Mouse (Mus musculus): ENCODE data around the gene Thada.

The Thada gene

DNA sequence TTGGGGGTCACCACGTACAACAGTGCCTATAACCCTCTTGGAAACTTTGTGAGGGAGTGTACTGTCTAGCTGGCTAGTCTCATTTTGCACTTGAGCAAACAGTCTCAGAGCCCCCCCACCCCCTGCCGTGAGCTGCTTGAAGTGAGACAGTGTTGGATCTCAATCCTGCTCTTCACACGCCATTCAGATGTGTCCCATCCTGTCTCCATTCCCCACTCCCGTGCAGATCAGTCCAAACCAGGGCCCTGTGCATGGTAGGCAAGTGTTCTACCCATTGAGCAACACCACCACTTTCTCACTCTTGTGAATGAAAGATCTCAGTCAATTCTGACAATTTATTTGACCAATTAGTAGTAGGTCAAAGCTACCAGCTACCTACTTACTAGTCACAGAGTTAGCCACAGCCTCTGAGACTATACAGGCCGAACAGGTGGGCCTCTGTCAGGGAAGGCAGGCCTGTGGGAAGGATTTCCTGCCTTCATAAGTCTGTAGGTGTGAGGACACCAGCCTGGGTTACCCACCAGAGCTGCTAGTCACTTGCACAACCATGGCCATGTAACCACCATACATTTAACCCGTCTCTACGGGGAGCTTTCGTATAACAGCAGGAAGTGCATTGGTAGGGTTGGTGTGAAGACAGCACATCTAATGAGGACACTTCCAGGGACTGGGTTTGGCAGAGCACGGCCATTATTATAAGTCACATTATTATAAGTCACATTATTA lies 299.7 kb downstream of the Thada start:
- CTCF ChIA-PET: interaction anchor here (0.7 kb wide), 1 partner anchor 261 kb away, joined by 3 read pairs; no protein-coding TSS in a partner anchor

DNA sequence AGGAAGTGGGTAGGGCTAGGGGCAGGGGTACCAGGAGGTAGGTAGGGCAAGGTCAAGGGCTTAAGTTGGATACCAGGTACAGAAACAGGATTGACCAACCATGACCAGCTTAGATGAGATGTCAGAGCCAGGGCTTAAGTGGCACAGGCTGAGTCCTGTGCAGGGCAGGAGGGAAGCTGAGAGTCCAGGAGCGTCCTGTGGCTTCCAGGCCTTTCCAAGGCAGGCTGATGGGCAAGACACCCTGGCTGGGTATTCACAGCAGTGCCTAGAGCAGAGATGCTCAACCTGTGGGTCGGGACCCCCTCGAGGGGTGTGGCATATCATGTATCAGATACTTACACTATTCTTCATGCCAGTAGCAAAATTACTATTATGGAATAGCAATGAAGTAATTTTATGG lies 300.3 kb downstream of the Thada start:
- CTCF ChIA-PET: interaction anchor here (0.7 to 1.1 kb wide), 2 partner anchors 18 to 261 kb away, joined by 3 to 6 read pairs; no protein-coding TSS in a partner anchor

DNA sequence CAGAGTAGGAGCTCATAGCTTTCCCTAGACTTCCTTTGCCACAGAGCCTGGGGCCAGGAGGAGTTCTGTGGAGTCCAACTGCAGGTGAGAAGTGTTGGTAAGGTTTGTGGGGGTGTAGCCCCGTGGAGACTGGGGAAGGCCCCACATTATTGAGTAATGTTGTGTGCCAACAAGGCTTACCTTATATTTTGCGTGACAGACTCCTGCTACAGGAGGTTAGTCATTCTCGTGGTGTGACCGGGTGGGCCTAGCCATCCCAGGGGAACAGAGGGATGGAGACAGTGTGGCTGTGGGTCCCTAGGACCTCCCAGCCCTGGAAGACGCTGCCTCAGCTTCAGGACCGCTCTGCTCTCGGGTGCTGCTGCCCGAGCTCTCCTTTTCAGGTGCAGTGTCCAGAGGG lies 301.9 kb downstream of the Thada start:
- CTCF ChIA-PET: interaction anchor here (0.6 kb wide), 1 partner anchor 37 kb away, joined by 5 read pairs; no protein-coding TSS in a partner anchor

DNA sequence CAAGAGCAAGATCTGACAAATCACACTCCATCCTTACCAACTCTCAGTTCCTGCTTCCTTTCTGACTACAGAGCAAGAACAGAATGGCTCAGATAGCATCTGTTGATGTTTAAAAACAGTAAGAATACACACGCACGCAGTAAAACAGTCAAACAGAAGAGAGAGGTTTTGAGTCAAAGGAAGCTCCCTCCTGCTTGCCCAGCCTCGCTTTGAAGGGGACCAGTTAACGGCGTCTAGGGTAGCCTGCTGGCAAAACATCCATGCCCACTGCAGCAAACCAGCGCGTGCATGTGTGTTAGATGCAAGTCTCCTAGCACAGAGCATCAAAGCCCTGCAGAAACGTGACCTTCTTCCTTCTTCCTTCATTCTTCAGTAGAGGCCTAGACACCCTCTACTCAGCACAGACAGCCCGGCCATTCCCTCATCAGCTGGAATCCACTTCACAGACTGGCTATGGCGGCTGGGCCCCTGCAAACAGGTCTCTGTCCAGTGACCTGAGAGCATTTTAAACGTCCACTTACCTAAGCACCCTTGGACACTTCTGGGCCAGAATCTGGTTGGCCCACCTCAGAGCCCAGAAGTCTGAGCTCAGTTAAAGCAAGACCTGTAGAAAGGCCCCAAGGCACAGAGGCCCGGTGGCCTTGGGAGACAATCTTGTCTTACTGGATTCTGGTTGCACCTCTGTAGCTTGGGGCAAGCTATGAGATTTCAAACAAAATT lies 302.8 kb downstream of the Thada start:
- CTCF ChIA-PET: interaction anchor here (0.5 to 1.3 kb wide), 2 partner anchors 12 to 17 kb away, joined by 4 read pairs; no protein-coding TSS in a partner anchor

DNA sequence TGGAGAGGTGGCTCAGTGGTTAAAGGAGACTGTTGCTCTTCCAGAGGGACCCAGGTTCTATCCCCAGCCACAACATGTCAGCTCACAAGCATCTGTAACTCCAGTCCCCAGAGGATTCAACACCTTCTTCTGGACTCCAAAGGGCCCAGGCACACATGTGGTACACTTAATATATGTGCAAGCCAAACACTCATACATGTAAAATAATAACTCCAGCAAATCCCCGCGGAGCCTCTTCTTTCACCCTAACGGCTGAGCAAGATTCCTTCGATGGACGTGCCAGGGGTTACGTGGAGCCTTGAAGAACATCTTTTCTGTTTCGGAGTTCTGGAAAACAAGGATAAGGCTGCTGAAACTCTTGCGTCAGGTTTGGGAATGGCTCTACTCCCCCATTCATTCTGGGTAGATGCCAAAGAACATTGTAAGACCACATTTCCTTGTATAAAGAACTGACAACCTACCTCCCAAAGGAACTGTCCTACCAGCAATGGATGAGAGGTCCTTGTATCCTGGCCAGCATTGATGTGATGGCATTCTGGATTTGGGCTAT lies 303.7 kb downstream of the Thada start:
- CTCF ChIA-PET: interaction anchor here (1.3 kb wide), 1 partner anchor 16 kb away, joined by 4 read pairs; no protein-coding TSS in a partner anchor

DNA sequence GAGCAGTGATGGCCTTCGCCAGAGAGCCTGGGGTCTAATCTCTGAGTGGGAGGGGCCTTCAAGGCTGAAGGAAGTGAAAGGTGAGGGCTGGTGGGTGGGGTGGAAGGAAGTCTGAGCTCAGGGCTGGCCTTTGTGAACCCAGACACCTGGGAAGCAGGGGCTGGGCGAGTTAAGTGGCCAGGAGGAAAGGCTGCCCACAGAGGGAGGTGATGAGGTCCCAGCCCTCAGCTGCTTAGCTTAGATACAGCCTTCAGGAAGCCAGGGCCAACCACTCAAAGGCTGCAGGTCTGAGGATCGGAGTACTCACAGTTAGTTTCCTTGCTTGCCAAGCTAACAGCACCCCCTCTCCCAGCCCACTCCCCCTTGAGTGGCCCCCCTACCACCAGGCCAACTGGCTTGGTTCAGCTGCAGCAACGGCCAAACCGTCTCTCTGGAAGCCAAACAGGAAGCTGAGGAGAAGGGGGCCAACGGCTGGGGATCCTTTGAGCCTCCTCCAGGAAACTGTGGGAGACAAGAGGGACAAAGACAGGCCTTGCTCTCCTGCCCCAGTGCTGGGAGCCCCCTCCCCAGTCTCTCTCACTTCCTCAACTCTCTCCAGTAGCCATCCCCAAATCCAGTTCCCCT lies 304.7 kb downstream of the Thada start:
- CTCF ChIA-PET: no interaction called here

DNA sequence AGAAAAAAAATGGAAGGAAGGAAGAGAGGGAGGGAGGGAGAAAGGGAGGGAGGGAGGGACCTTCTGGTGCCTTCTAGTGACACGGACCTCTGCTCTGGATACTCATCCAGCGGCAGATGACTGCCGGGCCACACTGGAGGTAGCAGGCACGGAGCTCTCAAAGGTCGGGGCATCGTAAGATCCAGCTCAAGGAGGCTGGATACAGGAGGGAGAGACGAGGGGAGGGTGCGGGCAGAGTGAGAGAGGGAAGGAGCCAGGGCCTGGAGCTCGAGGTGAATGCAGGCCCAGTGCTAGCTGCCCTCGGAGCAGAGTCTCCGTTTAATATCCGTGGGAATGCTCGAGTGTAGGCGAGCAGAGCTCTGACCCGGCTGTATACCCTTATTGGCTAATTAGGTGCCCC lies 307.1 kb downstream of the Thada start:
- CTCF ChIA-PET: interaction anchor here (0.7 kb wide), 1 partner anchor 41 kb away, joined by 3 read pairs; no protein-coding TSS in a partner anchor

DNA sequence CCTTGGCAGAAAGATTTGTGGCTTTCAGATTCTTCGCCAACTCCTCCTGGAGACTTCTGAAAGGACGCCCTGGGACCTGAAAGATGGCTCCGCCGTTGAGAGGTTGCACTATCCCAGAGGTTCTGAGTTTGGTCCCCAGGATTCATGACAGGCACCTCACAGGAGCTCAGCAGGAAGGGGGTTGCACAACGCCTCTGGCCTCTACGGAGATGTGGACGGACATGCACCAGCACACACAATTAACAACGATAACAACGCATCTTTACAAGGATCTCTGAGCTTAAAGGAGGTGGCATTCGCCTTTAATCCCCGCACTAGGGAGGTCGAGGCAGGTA lies 307.6 kb downstream of the Thada start:
- CTCF ChIA-PET: no interaction called here

DNA sequence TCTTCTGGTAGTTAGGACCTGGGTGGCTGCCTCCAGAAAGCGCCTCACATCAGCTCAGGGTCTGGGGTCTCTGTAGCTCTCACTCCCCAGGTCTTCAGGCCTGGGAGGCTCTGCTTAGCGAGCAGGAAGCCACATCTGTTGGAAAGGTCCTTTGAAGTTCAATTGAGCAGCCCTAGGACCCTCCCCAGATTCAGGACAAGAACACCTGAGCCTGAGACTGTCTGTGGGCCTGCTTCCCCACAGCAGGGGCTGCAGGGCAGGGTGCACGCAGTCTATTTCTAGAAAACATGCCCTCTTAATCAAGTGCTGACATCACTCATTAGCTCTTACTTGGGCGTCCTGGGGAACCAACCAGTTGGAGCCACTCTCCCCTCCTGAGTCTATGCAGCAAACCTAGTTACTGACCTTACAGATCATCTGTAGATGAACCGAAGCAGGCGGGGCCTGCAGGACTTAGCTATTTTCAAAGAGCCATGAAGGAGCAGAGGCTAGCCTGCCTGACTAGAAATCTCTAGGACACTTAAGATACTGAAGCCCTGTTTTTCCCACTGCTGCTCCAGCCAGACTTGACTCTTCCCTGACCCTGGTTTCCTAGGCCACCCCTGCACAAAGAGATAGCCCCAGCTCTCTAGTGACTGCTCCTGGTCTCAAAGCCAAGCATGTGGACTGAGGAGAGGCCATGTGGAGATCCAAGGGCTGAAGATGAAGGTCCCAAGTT lies 308.1 kb downstream of the Thada start:
- CTCF ChIA-PET: no interaction called here

DNA sequence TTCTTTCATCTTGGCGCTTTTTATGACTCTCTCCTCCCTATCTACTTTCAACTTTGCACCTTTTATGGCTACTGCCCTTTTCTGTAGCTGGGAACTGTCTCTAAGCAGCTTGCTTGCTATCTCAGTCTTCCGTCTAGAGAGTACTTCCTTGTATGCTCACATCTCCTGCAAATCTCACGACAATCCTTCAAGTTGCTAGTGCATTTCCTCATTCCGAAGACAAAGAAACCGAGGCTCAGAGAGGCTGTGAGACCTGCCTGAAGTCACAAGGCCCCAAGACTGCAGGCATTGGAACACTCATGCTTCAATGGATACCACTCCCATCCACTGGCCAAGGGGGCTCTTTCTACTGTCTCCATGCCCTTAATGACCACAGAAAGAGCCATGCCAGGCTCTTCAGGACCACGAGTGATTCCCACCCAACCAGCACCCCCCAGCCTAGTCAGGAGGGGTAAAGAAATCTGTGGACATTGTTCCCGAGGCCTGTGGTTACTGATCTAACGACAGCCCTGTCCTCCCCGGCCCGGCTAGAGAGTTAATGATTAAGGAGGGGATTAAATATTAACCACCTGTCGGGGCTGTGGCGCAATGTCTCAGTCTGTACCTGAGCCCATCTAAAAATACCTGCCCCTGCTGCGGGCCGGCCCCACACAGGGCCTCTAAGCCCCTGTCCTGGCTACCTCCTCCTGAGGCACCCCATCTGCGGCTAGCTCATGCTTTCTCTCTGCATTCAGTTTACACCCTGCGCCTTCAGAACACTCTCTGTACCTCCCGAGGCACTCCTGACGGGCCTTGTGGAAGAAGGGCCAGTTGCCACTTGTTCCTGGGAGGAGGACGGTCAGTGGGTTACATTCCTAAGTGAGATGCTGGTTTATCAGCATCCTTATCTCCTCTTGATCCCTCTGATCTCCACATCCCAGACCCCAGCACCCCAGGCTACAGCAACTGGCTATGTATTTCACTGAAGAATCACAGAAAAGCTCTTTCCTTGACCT lies 309.0 kb downstream of the Thada start:
- CTCF ChIA-PET: no interaction called here

DNA sequence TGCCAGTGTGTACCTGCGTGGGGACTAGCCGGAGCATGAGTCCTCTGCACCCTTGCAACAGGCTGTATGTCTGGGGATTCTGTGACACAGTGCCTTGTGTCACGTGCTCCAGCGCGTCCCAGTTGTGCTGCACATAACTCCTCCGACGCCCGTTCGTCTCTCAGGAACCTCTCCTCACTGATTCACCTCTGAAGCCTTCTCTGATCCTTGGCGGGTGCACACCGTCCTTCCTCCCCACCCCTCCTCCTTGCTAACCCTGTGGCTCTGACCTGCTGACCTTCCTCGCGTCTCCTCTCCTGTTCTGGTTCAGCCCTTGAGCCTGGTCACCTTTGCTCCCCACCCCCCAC lies 309.8 kb downstream of the Thada start:
- CTCF ChIA-PET: no interaction called here

DNA sequence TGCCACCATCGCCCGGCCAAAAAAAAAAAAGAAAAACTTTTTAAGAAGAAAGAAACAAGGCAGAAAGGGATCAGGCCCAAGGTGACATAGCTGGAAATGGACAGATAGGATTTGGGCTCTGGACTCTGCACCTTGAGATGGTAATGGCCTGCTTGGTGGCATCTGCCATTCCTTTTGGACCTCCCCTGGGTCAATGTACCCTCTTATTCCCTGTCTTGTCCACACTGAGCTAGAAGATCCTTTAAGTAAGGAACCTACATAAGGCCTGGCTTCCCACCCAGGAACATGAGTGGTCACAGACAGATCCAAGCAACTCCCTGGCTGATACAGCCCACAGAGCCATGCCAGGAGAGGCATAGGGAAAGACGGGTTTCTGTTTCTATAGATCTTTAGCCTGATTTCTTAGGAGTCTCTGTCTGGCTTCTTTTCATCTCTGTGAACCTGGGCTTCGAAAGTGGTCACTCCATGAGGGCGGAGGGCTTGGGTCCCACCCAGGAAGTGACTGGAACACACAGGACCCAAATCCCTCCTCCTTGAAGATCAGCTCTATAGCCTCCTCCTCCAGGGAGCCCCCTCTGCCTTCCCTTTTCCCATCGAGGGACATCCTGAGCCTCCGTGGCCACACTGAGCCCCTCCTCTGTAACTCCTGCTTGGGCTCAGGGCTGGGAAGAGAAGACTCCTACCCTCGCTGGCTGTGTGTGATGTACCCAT lies 310.3 kb downstream of the Thada start:
- CTCF ChIA-PET: interaction anchor here (0.6 kb wide), 1 partner anchor 251 kb away, joined by 5 read pairs; no protein-coding TSS in a partner anchor

DNA sequence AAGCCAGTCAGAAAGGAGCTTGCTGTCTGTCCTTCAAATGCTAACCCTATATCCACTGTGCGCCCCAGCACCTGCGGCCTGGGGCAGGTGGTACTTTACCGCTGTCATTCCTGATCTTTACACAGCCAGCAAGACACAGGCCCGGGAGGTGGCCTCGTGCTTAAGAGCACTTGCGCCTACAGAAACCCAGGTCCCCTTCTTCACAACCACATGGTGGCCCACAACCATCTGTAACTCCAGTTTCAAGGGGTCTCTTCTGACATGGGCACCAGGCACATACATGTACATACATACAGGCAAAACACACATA lies 311.0 kb downstream of the Thada start:
- CTCF ChIA-PET: interaction anchor here (0.6 to 0.7 kb wide), 2 partner anchors 25 to 250 kb away, joined by 4 to 5 read pairs; no protein-coding TSS in a partner anchor

DNA sequence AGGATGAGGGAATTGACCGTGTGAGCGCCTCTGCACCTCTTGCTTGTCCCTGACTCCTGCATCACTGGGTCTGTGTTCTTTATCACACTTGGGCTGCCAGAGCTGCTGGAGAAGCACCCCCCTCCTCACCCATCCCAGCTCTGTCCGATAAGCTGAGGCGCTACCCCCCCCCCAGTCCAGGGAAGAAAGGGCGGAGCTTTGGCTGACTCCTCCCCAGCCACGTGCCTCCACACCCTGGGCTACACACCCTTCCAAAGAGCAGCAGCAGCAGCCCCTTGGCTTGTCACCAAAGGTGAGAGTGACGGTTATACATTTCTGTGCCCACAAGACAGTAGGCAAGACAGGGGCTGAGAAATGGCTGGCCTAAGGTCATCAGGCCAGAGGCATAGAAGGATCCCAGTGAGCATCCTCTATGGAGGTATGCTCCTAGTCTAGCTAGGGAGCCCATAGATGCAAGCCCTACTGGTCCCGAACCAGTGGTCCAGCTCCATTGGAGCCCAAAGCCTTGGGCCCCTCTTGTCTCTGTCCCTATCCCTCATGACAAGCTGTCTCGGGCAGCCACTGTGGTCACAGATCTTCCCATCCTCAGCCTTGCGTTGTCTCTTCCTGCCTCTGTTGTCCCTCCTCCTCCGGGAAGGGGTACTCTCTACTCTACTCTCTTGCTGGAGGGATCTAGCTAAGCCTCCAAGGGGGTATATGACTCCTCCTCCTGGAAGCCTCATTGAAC lies 311.5 kb downstream of the Thada start:
- CTCF ChIA-PET: interaction anchor here (0.5 to 0.7 kb wide), 2 partner anchors 25 to 147 kb away, joined by 3 to 4 read pairs; no protein-coding TSS in a partner anchor

DNA sequence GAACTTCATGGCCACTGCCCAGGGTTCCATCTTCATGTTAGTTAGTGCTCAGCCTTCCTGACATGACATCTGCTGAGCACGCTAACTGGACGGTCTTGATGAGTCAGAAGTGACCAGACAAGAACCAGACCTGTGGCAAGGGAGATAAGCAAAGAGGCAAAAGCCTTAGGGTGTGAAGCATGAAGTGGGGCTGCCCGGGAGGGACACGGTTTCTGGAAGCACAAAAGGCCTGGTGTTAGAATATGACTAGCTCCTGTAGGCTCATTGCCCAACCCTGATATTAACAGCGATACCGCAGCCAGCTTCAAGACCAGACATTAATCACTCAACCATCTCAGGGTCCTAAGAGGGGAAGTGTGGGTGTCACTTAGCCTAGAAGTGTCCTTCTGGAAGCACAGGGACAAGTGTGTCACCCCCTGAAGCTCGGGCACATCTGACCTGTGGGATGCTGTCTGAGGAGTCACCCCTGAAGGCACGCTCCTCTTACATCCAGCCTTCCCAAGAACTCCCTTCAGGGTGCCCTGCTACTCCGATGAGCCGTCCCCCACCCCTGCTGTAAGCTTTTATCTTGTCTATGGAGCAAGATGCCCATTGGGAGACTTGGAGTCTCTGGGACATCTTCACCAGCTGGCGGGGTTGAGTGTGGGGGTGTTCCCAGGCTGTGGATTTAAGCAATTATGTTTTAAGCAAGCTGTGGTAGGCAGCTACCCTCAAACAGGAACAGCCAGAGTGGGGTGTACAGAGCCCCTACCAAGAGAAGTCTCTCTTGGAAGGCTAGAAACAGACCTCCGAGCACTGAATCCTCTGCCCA lies 312.8 kb downstream of the Thada start:
- CTCF ChIA-PET: interaction anchor here (0.5 kb wide), 1 partner anchor 20 kb away, joined by 7 read pairs; no protein-coding TSS in a partner anchor

DNA sequence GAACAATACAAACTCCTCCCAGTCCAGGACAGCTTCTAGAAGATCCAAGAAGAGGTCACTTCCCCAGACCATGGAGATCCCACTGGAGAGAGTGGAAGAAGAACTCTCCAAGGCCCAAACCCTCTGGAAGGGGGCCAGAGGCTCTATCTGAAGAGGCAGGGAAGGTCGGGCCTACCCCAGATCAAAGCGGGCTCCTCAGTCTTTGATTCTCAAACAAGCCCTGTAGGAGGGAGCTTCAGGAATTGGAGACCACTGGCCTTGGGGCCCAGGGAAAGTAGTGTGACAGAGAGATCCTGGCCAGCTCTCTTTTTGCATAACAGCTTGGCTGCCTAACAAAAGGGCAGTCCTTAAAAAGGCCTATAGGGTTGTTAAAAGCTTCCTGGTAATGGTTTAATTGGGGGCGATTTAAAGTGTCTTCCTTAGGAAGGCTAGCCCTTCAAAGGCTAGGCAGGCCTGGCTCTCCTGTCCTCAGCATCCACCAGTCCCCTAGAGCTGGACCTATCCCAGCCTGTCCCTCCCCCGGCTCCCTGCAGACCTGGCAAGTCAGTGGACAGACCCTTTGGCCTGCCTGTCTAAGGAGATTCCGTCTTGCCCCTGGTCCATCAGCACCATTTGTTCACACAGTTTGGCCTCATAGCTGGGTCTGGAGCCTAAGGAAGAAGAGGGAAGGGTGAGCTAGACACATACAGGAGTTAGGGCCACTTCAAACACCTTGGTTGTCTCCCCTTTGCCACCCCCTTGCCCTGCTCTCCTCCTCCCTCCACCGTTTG lies 313.6 kb downstream of the Thada start:
- CTCF ChIA-PET: interaction anchor here (0.7 kb wide), 1 partner anchor 173 kb away, joined by 3 read pairs; no protein-coding TSS in a partner anchor

DNA sequence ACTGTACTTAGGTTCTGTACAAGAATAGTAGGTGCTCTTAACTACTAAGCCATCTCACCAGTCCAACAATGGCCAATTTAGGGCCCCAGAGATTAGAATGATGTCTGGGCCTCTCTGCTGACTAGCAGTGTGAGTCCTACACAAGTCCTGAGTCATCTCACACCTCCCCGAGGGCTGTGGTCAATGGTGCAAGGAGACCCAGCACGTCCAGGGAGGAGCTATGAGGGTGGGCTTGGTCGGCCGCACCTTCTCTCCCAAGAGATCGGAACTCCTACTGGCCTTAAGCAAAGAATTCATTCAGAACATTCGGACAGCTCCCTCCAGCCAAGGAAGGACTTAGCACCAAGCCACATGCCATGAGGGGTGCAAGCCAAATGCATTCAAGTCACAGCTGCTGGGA lies 314.7 kb downstream of the Thada start:
- CTCF ChIA-PET: interaction anchor here (1.1 kb wide), 1 partner anchor 15 kb away, joined by 5 read pairs; no protein-coding TSS in a partner anchor

Data from spleen, embryonic (tissue).